Mouse (Mus musculus) liver, adult (tissue): ENCODE results near the gene Zdhhc9.

Experiments
- GATA4 ChIP-seq: IDR thresholded peaks from 2 replicates; pipeline ENCODE4 v1.6.1; 2014; ENCODE audit warnings: mild to moderate bottlenecking, low read length; ENCODE audit not compliant: insufficient replicate concordance

The Zdhhc9 gene

GRCm38 (mm10) chrX:48143415-48144335 is 65.0 kb downstream of the Zdhhc9 start:
- peak; percentile 43; the same call in 1 of the 2 replicates for TF ChIP-seq GATA4

GRCm38 (mm10) chrX:48141481-48141880 is 67.2 kb downstream of the Zdhhc9 start:
- TF ChIP-seq GATA4 = no peak

- TF ChIP-seq GATA4 = no peak
These were observed 68.3 kb downstream of the Zdhhc9 start for GRCm38 (mm10) chrX:48140286-48140877.

- no peak for TF ChIP-seq GATA4
These were observed 69.1 kb downstream of the Zdhhc9 start for GRCm38 (mm10) chrX:48139368-48140285.

- TF ChIP-seq GATA4 = no peak
These were observed 70.0 kb downstream of the Zdhhc9 start for GRCm38 (mm10) chrX:48138539-48139275.

- TF ChIP-seq GATA4 = no peak
These were observed 70.7 kb downstream of the Zdhhc9 start for GRCm38 (mm10) chrX:48138011-48138410.

- TF ChIP-seq GATA4 = no peak
These were observed 71.7 kb downstream of the Zdhhc9 start for GRCm38 (mm10) chrX:48136935-48137334.

GRCm38 (mm10) chrX:48129167-48129566 is 79.5 kb downstream of the Zdhhc9 start:
- TF ChIP-seq GATA4 = no peak

- TF ChIP-seq GATA4 = no peak
These were observed 81.0 kb downstream of the Zdhhc9 start for GRCm38 (mm10) chrX:48127502-48128218.

GRCm38 (mm10) chrX:48126903-48127476 is 81.7 kb downstream of the Zdhhc9 start:
- no peak for TF ChIP-seq GATA4

- no peak for TF ChIP-seq GATA4
These were observed 84.3 kb downstream of the Zdhhc9 start for GRCm38 (mm10) chrX:48124132-48125071.
